Mouse (Mus musculus): ENCODE data around the gene Cadps2. TPM values are rescaled to one million over a fixed set of nuclear protein-coding genes. Genes with fewer than 3 reads are reported as not detected.

Cadps2 gene
- total and polyA plus RNA-seq, 2 experiments from 2014 or later: 7.3 to 23.0 TPM

DNA sequence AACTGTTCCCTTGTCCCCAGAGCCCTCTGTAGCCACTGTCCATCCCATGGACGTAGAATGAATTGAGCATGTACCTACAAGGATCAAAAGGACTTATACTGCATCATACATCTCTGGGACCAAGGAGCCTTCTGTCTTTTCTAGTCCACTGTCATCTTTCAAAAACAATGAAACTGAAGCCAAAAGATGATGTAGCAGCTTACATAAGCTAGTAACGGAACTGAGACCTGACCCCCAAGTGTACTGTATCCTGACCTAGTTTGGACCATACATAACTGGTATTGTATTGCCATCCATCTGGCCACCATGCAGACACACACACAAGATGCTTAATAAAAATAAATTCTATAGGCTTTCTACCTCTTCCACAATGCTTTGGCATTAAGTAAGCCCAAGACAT lies 350.2 kb downstream of the Cadps2 start:
- ATAC-seq (ENCODE audit: low FRiP score) (no peak), DNase-seq (ENCODE audit: low spot score) (no peak)
- Histone ChIP-seq H3K27ac (ENCODE audit: low read depth, low read length) (no peak overlapping the region), H3K27me3 (ENCODE audit: insufficient read depth, low read length) (no peaks in the 10 kb centered on the region), H3K4me3 (ENCODE audit: low read depth, low read length) (no peak overlapping the region), H3K9ac (replicated peaks; ENCODE audit: low read length, poor library complexity, severe bottlenecking) (no peak overlapping the region), H3K4me2 (ENCODE audit: low read depth, low read length, poor library complexity, severe bottlenecking) (no peak overlapping the region), H3K4me1 (ENCODE audit: insufficient read depth, low read length) (no peaks in the 10 kb centered on the region), H3K9me3 (ENCODE audit: low read length) (no peaks in the 10 kb centered on the region), H3K36me3 (ENCODE audit: insufficient read depth, low read length) (no peaks in the 10 kb centered on the region)
- WGBS: 80% methylated on average over 2 of the region's 2 CpGs
- no peak for TF ChIP-seq CTCF (IDR thresholded peaks at IDR 0.05)

DNA sequence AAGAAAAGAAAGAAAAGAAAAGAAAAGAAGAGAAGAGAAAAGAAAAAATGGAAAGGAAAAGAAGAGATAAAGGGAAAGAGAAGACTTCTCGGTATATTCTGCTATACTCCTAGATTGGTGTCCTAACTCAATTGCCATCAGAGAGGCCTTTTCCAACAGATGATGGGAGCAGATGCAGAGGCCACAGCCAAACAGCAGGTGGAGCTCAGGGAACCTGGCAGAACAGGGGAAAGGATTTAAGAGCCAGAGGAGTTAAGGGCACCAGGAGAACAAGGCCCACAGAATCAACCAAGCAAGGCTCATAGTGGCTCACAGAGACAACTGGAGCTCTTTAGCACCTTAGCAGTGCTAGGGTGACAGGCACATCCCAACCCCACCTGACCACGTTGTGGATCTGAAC lies 366.5 kb downstream of the Cadps2 start:
- Histone ChIP-seq H3K27me3 (ENCODE audit: insufficient read depth, low read length) (no peaks in the 10 kb centered on the region), H3K36me3 (ENCODE audit: insufficient read depth, low read length) (no peaks in the 10 kb centered on the region), H3K4me2 (ENCODE audit: low read depth, low read length, poor library complexity, severe bottlenecking) (no peak overlapping the region), H3K9ac (replicated peaks; ENCODE audit: low read length, poor library complexity, severe bottlenecking) (no peak overlapping the region), H3K4me1 (ENCODE audit: insufficient read depth, low read length) (no peaks in the 10 kb centered on the region), H3K4me3 (ENCODE audit: low read depth, low read length) (no peak overlapping the region), H3K27ac (ENCODE audit: low read depth, low read length) (no peak overlapping the region), H3K9me3 (ENCODE audit: low read length) (no peaks in the 10 kb centered on the region)
- 70% methylated on average over 2 of the region's 2 CpGs for WGBS
- DNase-seq (ENCODE audit: low spot score): peak; percentile 23
- no peak for ATAC-seq (ENCODE audit: low FRiP score)
- TF ChIP-seq CTCF (IDR thresholded peaks at IDR 0.05): peak; percentile 63

DNA sequence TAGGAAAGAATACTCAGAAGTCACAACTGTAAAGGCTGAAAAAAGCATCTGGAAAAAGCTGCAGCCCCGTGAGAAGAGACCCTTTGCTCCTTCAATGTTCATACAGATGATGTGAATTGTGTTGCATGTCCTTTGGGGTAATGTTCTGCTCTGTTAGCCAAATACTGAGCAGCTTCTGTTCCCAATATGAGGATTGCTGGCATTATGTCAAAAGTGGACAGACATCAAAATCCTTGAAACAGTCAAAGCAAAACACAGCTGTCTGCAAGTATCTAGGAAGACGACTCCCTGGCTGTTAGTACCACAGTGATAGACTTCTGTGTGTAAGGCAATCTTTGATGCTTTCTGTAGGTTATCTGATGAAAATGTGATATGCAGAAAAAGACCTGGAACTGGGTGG lies 367.4 kb downstream of the Cadps2 start:
- DNase-seq (ENCODE audit: low spot score) (peak; percentile 14), ATAC-seq (ENCODE audit: low FRiP score) (no peak)
- H3K4me2 ChIP-seq (ENCODE audit: low read depth, low read length, poor library complexity, severe bottlenecking): no peak overlapping the region
- 67% methylated on average over 2 of the region's 2 CpGs for WGBS
- no peak overlapping the region for H3K9ac ChIP-seq (replicated peaks; ENCODE audit: low read length, poor library complexity, severe bottlenecking)
- no peaks in the 10 kb centered on the region for H3K27me3 ChIP-seq (ENCODE audit: insufficient read depth, low read length)
- no peaks in the 10 kb centered on the region for H3K9me3 ChIP-seq (ENCODE audit: low read length)
- H3K4me3 ChIP-seq (ENCODE audit: low read depth, low read length): no peak overlapping the region
- TF ChIP-seq CTCF (IDR thresholded peaks at IDR 0.05): no peak
- H3K36me3 ChIP-seq (ENCODE audit: insufficient read depth, low read length): no peaks in the 10 kb centered on the region
- no peaks in the 10 kb centered on the region for H3K4me1 ChIP-seq (ENCODE audit: insufficient read depth, low read length)
- H3K27ac ChIP-seq (ENCODE audit: low read depth, low read length): no peak overlapping the region

DNA sequence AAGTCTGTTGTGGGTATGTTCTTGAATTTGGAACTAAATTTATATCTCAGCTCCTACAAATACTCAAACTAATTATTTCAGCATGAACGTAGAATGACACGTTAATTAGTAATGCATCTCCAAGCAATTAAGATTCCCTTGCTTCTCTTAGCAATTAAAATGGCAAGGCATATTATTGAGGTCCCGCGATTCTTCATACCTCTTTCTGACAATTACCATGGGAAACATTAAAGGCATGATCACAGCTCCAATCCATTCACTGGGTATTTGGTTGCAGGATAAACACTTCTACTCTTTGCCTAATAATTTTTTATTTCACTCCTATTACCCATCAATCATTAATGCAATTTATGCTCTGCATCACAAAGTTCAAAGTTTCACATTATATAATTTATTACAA lies 371.3 kb downstream of the Cadps2 start:
- H3K4me2 ChIP-seq (ENCODE audit: low read depth, low read length, poor library complexity, severe bottlenecking): no peak overlapping the region
- H3K4me1 ChIP-seq (ENCODE audit: insufficient read depth, low read length): no peaks in the 10 kb centered on the region
- no peak overlapping the region for H3K9ac ChIP-seq (replicated peaks; ENCODE audit: low read length, poor library complexity, severe bottlenecking)
- H3K27me3 ChIP-seq (ENCODE audit: insufficient read depth, low read length): no peaks in the 10 kb centered on the region
- peak; percentile 27 for DNase-seq (ENCODE audit: low spot score)
- no peak for ATAC-seq (ENCODE audit: low FRiP score)
- 67% methylated on average over 4 of the region's 4 CpGs for WGBS
- no peak overlapping the region for H3K27ac ChIP-seq (ENCODE audit: low read depth, low read length)
- TF ChIP-seq CTCF (IDR thresholded peaks at IDR 0.05): no peak
- H3K4me3 ChIP-seq (ENCODE audit: low read depth, low read length): no peak overlapping the region
- H3K9me3 ChIP-seq (ENCODE audit: low read length): no peaks in the 10 kb centered on the region
- no peaks in the 10 kb centered on the region for H3K36me3 ChIP-seq (ENCODE audit: insufficient read depth, low read length)

DNA sequence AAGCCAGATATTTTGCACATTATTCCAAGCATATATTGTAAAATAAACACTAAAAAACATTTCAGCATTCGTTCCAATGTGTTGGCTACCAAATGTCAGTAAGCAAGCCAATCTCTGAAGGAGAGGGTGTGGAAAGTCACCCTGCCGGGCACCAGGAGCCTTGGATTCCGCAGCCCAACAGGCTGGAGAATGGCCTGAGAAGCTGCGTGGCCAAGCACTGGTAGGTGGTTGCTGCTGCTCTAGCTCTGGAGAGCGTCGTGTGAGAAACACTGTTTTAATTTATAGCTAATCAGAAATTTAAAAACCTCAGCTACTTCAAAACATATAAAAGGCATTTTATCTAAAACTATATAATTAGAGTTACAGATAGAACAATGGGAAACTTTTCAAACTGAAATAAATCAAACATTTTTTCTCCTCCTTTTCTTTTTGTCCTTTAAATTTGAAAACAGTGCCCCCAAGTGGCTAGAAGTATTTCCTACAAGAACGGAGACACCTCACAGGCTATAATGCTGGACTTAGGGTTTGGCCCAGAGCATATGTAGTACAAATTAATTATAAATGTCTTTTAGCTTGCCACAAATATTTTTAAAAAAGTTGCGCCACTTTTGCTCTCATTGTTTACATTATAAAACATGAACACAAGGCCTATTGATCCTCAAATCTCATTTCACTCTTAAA lies 376.5 kb downstream of the Cadps2 start:
- Histone ChIP-seq H3K9me3 (ENCODE audit: low read length) (no peaks in the 10 kb centered on the region), H3K27ac (ENCODE audit: low read depth, low read length) (no peak overlapping the region), H3K4me2 (ENCODE audit: low read depth, low read length, poor library complexity, severe bottlenecking) (no peak overlapping the region), H3K4me3 (ENCODE audit: low read depth, low read length) (no peak overlapping the region), H3K27me3 (ENCODE audit: insufficient read depth, low read length) (no peaks in the 10 kb centered on the region), H3K9ac (replicated peaks; ENCODE audit: low read length, poor library complexity, severe bottlenecking) (no peak overlapping the region), H3K36me3 (ENCODE audit: insufficient read depth, low read length) (no peaks in the 10 kb centered on the region), H3K4me1 (ENCODE audit: insufficient read depth, low read length) (no peaks in the 10 kb centered on the region)
- no peak for ATAC-seq (ENCODE audit: low FRiP score)
- peak; percentile 76 for TF ChIP-seq CTCF (IDR thresholded peaks at IDR 0.05)
- peak; percentile 63 for DNase-seq (ENCODE audit: low spot score)
- WGBS: 21% methylated on average over 8 of the region's 8 CpGs

DNA sequence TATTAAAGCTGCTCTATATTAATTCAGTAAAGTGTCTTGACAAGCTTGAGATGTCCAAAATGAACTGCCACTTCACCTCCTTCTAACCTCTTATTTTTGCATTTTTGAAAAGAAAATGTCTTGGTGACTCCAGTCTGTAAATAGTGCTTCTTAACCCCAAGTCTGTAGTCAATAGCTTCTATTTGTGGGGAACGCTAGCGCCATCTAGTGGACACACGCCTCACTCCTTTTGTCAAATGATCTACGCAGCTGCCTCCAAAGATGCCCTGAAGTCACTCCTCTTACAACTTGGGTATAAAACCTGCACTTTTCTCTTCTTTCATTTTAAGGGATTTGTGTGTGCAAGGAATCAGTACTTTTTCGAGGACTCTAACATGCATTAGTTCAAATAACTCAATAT lies 381.5 kb downstream of the Cadps2 start:
- TF ChIP-seq CTCF (IDR thresholded peaks at IDR 0.05): peak; percentile 96
- Histone ChIP-seq H3K27ac (ENCODE audit: low read depth, low read length) (no peak overlapping the region), H3K27me3 (ENCODE audit: insufficient read depth, low read length) (no peaks in the 10 kb centered on the region), H3K4me2 (ENCODE audit: low read depth, low read length, poor library complexity, severe bottlenecking) (no peak overlapping the region), H3K9ac (replicated peaks; ENCODE audit: low read length, poor library complexity, severe bottlenecking) (no peak overlapping the region), H3K36me3 (ENCODE audit: insufficient read depth, low read length) (no peaks in the 10 kb centered on the region), H3K4me3 (ENCODE audit: low read depth, low read length) (no peak overlapping the region), H3K9me3 (ENCODE audit: low read length) (no peaks in the 10 kb centered on the region), H3K4me1 (ENCODE audit: insufficient read depth, low read length) (no peaks in the 10 kb centered on the region)
- ATAC-seq (ENCODE audit: low FRiP score) (peak; percentile 41; the same call in 1 of the 2 replicates), DNase-seq (ENCODE audit: low spot score) (peak; percentile 89)
- WGBS: 6% methylated on average over 5 of the region's 5 CpGs

Data from midbrain, postnatal 0 days (tissue).